Mouse (Mus musculus) forebrain, embryonic 10.5 days (tissue): Measurements from ENCODE around the gene BC049352. TPM values are rescaled to one million over a fixed set of nuclear protein-coding genes. Genes with fewer than 3 reads are reported as not detected.

Experiments used
- DNase-seq: peaks from one replicate; pipeline ENCODE4 v3.0.0-alpha.2; 2017; ENCODE audit warnings: low spot score; ENCODE audit errors: extremely low spot score
- H3K27ac ChIP-seq: fragments of 300-500 bp; sonication (generic); 2 replicates; pipeline ENCODE4 v1.5.1; 2016; ENCODE audit warnings: mild to moderate bottlenecking
- H3K27me3 ChIP-seq: fragments of 300-500 bp; sonication (generic); 2 replicates; pipeline ENCODE4 v1.6.1; 2016; ENCODE audit warnings: mild to moderate bottlenecking; ENCODE audit not compliant: poor library complexity, severe bottlenecking
- H3K36me3 ChIP-seq: fragments of 300-500 bp; sonication (generic); replicated peaks from 2 replicates; pipeline ENCODE4 v1.6.1; 2016; ENCODE audit warnings: mild to moderate bottlenecking, moderate library complexity
- H3K4me1 ChIP-seq: fragments of 300-500 bp; sonication (generic); 2 replicates; pipeline ENCODE4 v1.6.1; 2016
- H3K4me3 ChIP-seq: fragments of 300-500 bp; sonication (generic); 2 replicates; pipeline ENCODE4 v1.5.1; 2016; ENCODE audit warnings: mild to moderate bottlenecking, moderate library complexity
- H3K9me3 ChIP-seq: fragments of 300-500 bp; sonication (generic); 2 replicates; pipeline ENCODE4 v1.6.1; 2016; ENCODE audit warnings: mild to moderate bottlenecking, moderate library complexity
- WGBS: fragments of 180-500 bp; shearing (Covaris S2); methylation state at CpG from one replicate; pipeline ENCODE4 v1.1.7; 2016; 5-methylcytosine and 5-hydroxymethylcytosine counted together
- polyA plus RNA-seq: library from polyadenylated mRNA; unstranded; fragments of >200 nt; fragmentation: Nextera tagmentation; extraction: Ambion mirVana; gene quantifications from 2 replicates; pipeline ENCODE4 v1.2.1, GENCODE M21; 2016

The BC049352 gene
- polyA plus RNA-seq, 1 experiment from 2014 or later = not detected

- Histone ChIP-seq H3K4me1 (peaks cover 4% of the 10 kb centered on the region; the same call in 1 of the 2 replicates), H3K27ac (no peak overlapping the region), H3K4me3 (no peak overlapping the region), H3K27me3 (no peaks in the 10 kb centered on the region), H3K9me3 (no peaks in the 10 kb centered on the region), H3K36me3 (no peaks in the 10 kb centered on the region)
- WGBS = 60% methylated on average over 7 of the region's 7 CpGs
- no peak for DNase-seq
Measured at GRCm38 (mm10) chr9:45236744-45237143, 54.9 kb downstream of the BC049352 start.

GRCm38 (mm10) chr9:45241397-45241796 is 59.6 kb downstream of the BC049352 start:
- 86% methylated on average over 5 of the region's 5 CpGs for WGBS
- H3K4me1 ChIP-seq = peaks cover 4% of the 10 kb centered on the region; the same call in 1 of the 2 replicates
- H3K9me3 ChIP-seq = no peaks in the 10 kb centered on the region
- H3K27me3 ChIP-seq = no peaks in the 10 kb centered on the region
- H3K4me3 ChIP-seq = no peak overlapping the region
- no peak overlapping the region for H3K27ac ChIP-seq
- H3K36me3 ChIP-seq = no peaks in the 10 kb centered on the region
- no peak for DNase-seq

- Histone ChIP-seq H3K27me3 (no peaks in the 10 kb centered on the region), H3K36me3 (no peaks in the 10 kb centered on the region), H3K27ac (no peak overlapping the region), H3K4me1 (no peaks in the 10 kb centered on the region), H3K9me3 (no peaks in the 10 kb centered on the region), H3K4me3 (no peak overlapping the region)
- WGBS = 74% methylated on average over 1 of the region's 1 CpGs
- no peak for DNase-seq
Measured at GRCm38 (mm10) chr9:45245432-45245831, 63.6 kb downstream of the BC049352 start.

GRCm38 (mm10) chr9:45246060-45246459 is 64.3 kb downstream of the BC049352 start:
- 88% methylated on average over 6 of the region's 6 CpGs for WGBS
- Histone ChIP-seq H3K9me3 (no peaks in the 10 kb centered on the region), H3K4me1 (no peaks in the 10 kb centered on the region), H3K27me3 (no peaks in the 10 kb centered on the region), H3K27ac (no peak overlapping the region), H3K36me3 (no peaks in the 10 kb centered on the region), H3K4me3 (no peak overlapping the region)
- DNase-seq = no peak

DNA sequence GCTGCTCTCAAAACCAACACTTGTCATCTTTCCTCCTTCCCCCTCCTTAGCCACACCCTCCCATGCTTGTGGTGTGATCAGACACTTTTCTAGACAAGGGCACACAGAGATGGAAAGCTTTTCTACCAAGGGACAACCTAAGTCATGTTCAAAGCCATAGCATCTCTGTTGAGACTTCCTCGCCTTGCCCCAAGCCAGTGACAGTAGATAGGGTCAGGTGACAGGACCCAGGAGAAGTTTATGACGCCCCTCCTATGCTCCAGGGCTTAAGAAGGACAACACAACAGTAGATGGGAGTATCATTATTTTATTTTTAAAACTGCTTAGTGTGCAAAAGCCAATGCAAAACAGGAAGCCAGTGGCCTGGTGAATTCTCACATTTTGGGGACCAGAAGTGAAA is 65.7 kb downstream of the BC049352 start:
- Histone ChIP-seq H3K36me3 (no peaks in the 10 kb centered on the region), H3K27ac (no peak overlapping the region), H3K9me3 (no peaks in the 10 kb centered on the region), H3K4me1 (no peaks in the 10 kb centered on the region), H3K27me3 (no peaks in the 10 kb centered on the region), H3K4me3 (no peak overlapping the region)
- no peak for DNase-seq
- 68% methylated on average over 2 of the region's 2 CpGs for WGBS

- WGBS = 91% methylated on average over 7 of the region's 7 CpGs
- no peak for DNase-seq
- H3K9me3 ChIP-seq = no peaks in the 10 kb centered on the region
- no peaks in the 10 kb centered on the region for H3K27me3 ChIP-seq
- no peak overlapping the region for H3K4me3 ChIP-seq
- peaks cover 5% of the 10 kb centered on the region; the same call in 1 of the 2 replicates for H3K4me1 ChIP-seq
- no peaks in the 10 kb centered on the region for H3K36me3 ChIP-seq
- H3K27ac ChIP-seq = no peak overlapping the region
Measured at GRCm38 (mm10) chr9:45250306-45250705, 68.5 kb downstream of the BC049352 start.

DNA sequence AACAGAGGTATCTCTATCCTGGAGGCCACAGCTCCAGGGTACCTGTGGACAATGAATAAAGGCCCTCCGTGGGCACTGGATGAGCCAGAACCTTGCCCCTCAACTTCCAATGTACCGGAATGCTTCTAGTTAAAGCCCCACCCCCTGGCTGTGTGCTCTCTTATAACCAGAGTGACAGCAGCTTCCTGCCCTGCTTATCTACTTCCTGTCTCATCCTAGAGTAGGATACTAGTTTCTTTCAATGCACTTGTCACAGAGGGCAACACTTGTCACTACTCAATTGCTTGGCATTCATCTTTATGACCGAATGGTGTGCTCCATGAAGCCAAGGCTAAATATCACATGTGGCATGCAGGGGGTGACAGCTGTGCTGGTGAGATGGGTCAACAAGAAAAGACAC is 69.5 kb downstream of the BC049352 start:
- 86% methylated on average over 3 of the region's 3 CpGs for WGBS
- Histone ChIP-seq H3K27ac (no peak overlapping the region), H3K4me1 (peaks cover 5% of the 10 kb centered on the region; the same call in 1 of the 2 replicates), H3K9me3 (no peaks in the 10 kb centered on the region), H3K27me3 (no peaks in the 10 kb centered on the region), H3K4me3 (no peak overlapping the region), H3K36me3 (no peaks in the 10 kb centered on the region)
- no peak for DNase-seq

DNA sequence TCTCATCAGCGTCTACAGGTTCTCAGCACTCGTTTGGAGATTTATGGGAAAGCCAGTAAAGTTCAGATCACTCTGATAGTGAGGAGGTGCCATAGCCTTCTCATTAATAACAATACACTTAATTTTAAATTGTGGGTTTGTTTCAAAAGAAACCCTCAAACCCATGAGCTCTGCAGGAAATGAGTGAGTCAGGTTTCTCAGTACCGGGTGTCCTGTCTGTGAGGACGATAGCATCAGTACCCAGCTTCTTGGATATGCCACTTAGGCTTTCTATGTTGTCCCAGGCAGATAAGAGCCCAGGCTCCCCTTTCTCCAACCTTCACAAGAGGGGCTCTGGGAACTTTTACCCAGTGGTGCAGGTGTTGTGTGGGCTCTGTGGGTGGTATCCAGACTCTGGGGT is 70.2 kb downstream of the BC049352 start:
- no peaks in the 10 kb centered on the region for H3K27me3 ChIP-seq
- no peaks in the 10 kb centered on the region for H3K36me3 ChIP-seq
- no peak overlapping the region for H3K4me3 ChIP-seq
- peaks cover 5% of the 10 kb centered on the region; the same call in 1 of the 2 replicates for H3K4me1 ChIP-seq
- no peak overlapping the region for H3K27ac ChIP-seq
- DNase-seq = no peak
- H3K9me3 ChIP-seq = no peaks in the 10 kb centered on the region
- WGBS = 89% methylated on average over 4 of the region's 4 CpGs

DNA sequence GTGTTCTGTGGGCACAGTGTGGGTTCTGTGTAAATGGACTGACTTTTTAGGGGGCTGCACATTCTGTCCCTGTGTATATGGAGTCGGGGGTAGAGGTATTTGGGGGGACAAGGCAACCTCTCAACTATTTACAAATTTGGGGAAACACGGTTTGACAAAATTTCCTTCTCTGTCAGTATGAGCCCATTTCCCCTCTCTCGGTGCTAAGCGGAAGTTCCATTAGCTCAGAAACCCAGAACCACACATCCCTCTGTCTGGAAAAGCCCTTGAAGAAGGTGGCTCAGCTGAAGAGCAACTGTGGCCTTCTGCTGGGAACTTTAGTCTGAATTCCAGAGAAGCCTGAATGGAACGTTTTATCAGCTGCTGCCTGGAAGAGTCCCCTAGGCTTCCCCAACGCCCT is 70.6 kb downstream of the BC049352 start:
- no peak overlapping the region for H3K27ac ChIP-seq
- DNase-seq = no peak
- 73% methylated on average over 6 of the region's 6 CpGs for WGBS
- no peaks in the 10 kb centered on the region for H3K27me3 ChIP-seq
- no peaks in the 10 kb centered on the region for H3K9me3 ChIP-seq
- no peak overlapping the region for H3K4me3 ChIP-seq
- H3K4me1 ChIP-seq = peaks cover 5% of the 10 kb centered on the region; the same call in 1 of the 2 replicates
- no peaks in the 10 kb centered on the region for H3K36me3 ChIP-seq

- no peak overlapping the region for H3K4me3 ChIP-seq
- 49% methylated on average over 6 of the region's 6 CpGs for WGBS
Measured at GRCm38 (mm10) chr9:45254021-45254420, 72.2 kb downstream of the BC049352 start.

GRCm38 (mm10) chr9:45254605-45255004 is 72.8 kb downstream of the BC049352 start:
- Histone ChIP-seq H3K36me3 (no peaks in the 10 kb centered on the region), H3K27me3 (no peaks in the 10 kb centered on the region), H3K27ac (no peak overlapping the region), H3K4me1 (peaks cover 5% of the 10 kb centered on the region; the same call in 1 of the 2 replicates), H3K9me3 (no peaks in the 10 kb centered on the region), H3K4me3 (no peak overlapping the region)
- no peak for DNase-seq
- 70% methylated on average over 4 of the region's 4 CpGs for WGBS

More at GRCm38 (mm10) chr9:45254021-45254420, 72.2 kb downstream of the BC049352 start:
- Histone ChIP-seq H3K27ac (no peak overlapping the region), H3K9me3 (no peaks in the 10 kb centered on the region), H3K36me3 (no peaks in the 10 kb centered on the region), H3K27me3 (no peaks in the 10 kb centered on the region), H3K4me1 (peaks cover 5% of the 10 kb centered on the region; the same call in 1 of the 2 replicates)
- no peak for DNase-seq

DNA sequence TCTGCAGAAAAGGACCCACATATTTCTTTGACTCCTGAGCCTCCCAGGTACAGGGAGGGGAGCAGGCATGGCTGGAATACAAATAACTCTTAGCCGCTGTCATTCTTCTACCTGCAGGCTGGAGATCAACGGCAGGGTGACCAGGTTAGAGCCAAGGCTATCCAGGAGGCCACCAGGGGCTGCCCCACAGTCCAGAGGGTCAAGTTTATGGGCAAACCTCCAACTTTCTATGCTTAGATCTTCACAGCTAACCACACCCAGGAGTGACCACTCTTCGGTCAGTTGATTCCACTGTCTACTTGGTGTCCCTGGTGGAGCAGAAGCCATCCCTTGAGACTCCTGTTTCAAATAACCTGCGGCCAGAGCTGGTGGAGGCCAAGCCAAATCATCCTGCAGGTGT is 73.6 kb downstream of the BC049352 start:
- no peak overlapping the region for H3K27ac ChIP-seq
- no peaks in the 10 kb centered on the region for H3K27me3 ChIP-seq
- WGBS = 94% methylated on average over 4 of the region's 4 CpGs
- no peaks in the 10 kb centered on the region for H3K36me3 ChIP-seq
- no peak for DNase-seq
- H3K4me3 ChIP-seq = no peak overlapping the region
- H3K9me3 ChIP-seq = no peaks in the 10 kb centered on the region
- peaks cover 5% of the 10 kb centered on the region; the same call in 1 of the 2 replicates for H3K4me1 ChIP-seq

DNA sequence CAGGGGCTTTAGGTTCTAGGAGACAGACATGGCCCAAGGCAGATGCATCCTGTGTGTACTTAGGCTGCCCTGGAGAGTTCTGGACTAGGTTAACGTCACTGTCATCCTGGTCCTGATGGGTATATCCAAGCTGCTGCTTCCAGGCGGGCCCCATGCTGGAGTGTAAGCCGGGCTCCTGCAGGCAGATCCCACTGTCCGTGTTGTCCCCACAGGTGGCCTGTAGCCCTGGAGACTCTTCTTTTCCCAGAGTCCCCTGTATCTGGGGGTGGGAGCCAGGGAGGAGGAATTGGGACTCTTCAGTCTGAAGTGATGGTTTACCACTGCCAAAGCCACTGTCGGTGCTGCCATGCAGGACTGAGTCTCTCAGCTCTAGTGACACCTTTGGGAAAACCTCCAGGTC is 74.2 kb downstream of the BC049352 start:
- 86% methylated on average over 5 of the region's 5 CpGs for WGBS
- Histone ChIP-seq H3K27me3 (no peaks in the 10 kb centered on the region), H3K27ac (no peak overlapping the region), H3K9me3 (no peaks in the 10 kb centered on the region), H3K36me3 (no peaks in the 10 kb centered on the region), H3K4me3 (no peak overlapping the region), H3K4me1 (peaks cover 5% of the 10 kb centered on the region; the same call in 1 of the 2 replicates)
- DNase-seq = no peak

- no peak for DNase-seq
- H3K36me3 ChIP-seq = no peaks in the 10 kb centered on the region
- no peak overlapping the region for H3K27ac ChIP-seq
- no peak overlapping the region for H3K4me3 ChIP-seq
- H3K9me3 ChIP-seq = no peaks in the 10 kb centered on the region
- H3K27me3 ChIP-seq = no peaks in the 10 kb centered on the region
- WGBS = 87% methylated on average over 13 of the region's 13 CpGs
- H3K4me1 ChIP-seq = peaks cover 3% of the 10 kb centered on the region; the same call in 1 of the 2 replicates
Measured at GRCm38 (mm10) chr9:45259065-45259464, 77.3 kb downstream of the BC049352 start.
